Mouse (Mus musculus) CH12F3 (cell line): ENCODE results near the gene Leng9.
"Not testable (repeated sequence)": the region's sequence is repeated elsewhere in the genome, so short reads cannot be mapped to it uniquely, and the experiment has no call there.

Source experiments
- in situ Hi-C: fragments of 300-500 bp; cut with MboI; formaldehyde crosslinking; loops from 2 replicates; pipeline ENCODE4 v1.14.3; 2020; ENCODE audit warnings: low sequenced_read_pairs

Leng9 gene

GRCm38 (mm10) chr7:4150059-4150541 lies at the start of gene Leng9:
Leng9 (minus strand) TSS chr7:4150374.
- in situ Hi-C loops, result no loop called here

GRCm38 (mm10) chr7:4178438-4178837 lies 28.3 kb upstream of the Leng9 start:
- in situ Hi-C loops, result no loop called here

GRCm38 (mm10) chr7:4170193-4170938 lies 20.2 kb upstream of the Leng9 start:
- in situ Hi-C loops, result no loop called here

GRCm38 (mm10) chr7:4167098-4167497 lies 16.9 kb upstream of the Leng9 start:
- in situ Hi-C loops, result no loop called here

GRCm38 (mm10) chr7:4165286-4165685 lies 15.1 kb upstream of the Leng9 start:
- in situ Hi-C loops, result no loop called here

GRCm38 (mm10) chr7:4164090-4164910 lies 14.1 kb upstream of the Leng9 start, which contains the start of gene Cdc42ep5:
Cdc42ep5 (minus strand) TSS chr7:4164860.
- in situ Hi-C loops, result no loop called here

GRCm38 (mm10) chr7:4163571-4164072 lies 13.4 kb upstream of the Leng9 start:
- in situ Hi-C loops, result no loop called here

- in situ Hi-C loops, result not testable (repeated sequence)
Observed at GRCm38 (mm10) chr7:4161596-4161995, 11.4 kb upstream of the Leng9 start.

GRCm38 (mm10) chr7:4154976-4155375 lies 4.8 kb upstream of the Leng9 start:
- in situ Hi-C loops, result no loop called here

GRCm38 (mm10) chr7:4154356-4154755 lies 4.2 kb upstream of the Leng9 start:
- in situ Hi-C loops, result no loop called here

- in situ Hi-C loops, result no loop called here
Observed at GRCm38 (mm10) chr7:4151241-4151640, 1.1 kb upstream of the Leng9 start.

- in situ Hi-C loops, result no loop called here
Observed at GRCm38 (mm10) chr7:4150811-4151221, 642 bp upstream of the Leng9 start.

- in situ Hi-C loops, result no loop called here
Observed at GRCm38 (mm10) chr7:4149209-4150054, 742 bp downstream of the Leng9 start.

GRCm38 (mm10) chr7:4148341-4149208 lies 1.6 kb downstream of the Leng9 start:
- in situ Hi-C loops, result no loop called here

- in situ Hi-C loops, result no loop called here
Observed at GRCm38 (mm10) chr7:4147836-4148235, 2.3 kb downstream of the Leng9 start.

- in situ Hi-C loops, result no loop called here
Observed at GRCm38 (mm10) chr7:4147371-4147770, 2.8 kb downstream of the Leng9 start.

- in situ Hi-C loops, result no loop called here
Observed at GRCm38 (mm10) chr7:4146241-4147180, 3.7 kb downstream of the Leng9 start.

- in situ Hi-C loops, result no loop called here
Observed at GRCm38 (mm10) chr7:4145552-4146190, 4.5 kb downstream of the Leng9 start.
